Mouse (Mus musculus) ES-E14 (cell line): Measurements from ENCODE around the gene 2410015M20Rik.

Source experiments
- ZC3H11A ChIP-seq: IDR thresholded peaks from 2 replicates; pipeline ENCODE4 v1.6.1; 2012; ENCODE audit warnings: low read depth, mild to moderate bottlenecking, inconsistent platforms, low read length, borderline replicate concordance
- ZNF384 ChIP-seq: IDR thresholded peaks from 2 replicates; pipeline ENCODE4 v1.6.1; 2012; ENCODE audit warnings: low read depth, low read length, inconsistent platforms

DNA sequence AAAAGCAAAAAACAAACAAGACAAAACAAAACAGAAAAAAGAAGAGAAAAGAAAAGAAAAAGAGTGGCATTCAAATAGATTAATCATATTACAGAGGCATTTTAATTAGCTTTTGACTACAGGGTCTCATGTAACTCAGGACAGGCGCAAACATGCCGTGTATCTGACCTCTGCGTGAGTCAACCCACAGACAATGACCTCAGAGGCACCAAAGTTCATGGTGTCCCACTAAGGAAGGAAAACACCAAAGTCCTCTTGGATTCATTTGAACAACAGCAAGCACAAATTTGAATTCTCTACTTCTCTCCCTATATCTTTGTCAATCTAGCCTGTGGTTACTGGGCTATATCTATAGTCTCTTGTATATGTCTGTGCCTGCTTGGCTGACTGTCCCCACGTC, 33.7 kb upstream of the 2410015M20Rik start:
- TF ChIP-seq ZNF384 (no peak), ZC3H11A (no peak)
